Mouse (Mus musculus) heart, adult 2 months (tissue): ENCODE results near the gene Tmprss12.

Source experiments
- CTCF ChIP-seq: fragments of 200-600 bp; IDR thresholded peaks from 2 replicates; pipeline ENCODE4 v1.8.1; 2022; ENCODE audit warnings: antibody characterized with exemption, mild to moderate bottlenecking, moderate library complexity
- EP300 ChIP-seq: fragments of 200-500 bp; IDR thresholded peaks from 2 replicates; pipeline ENCODE4 v1.6.1; 2011; ENCODE audit warnings: low read depth, low read length, control low read depth; ENCODE audit not compliant: insufficient read depth

- no peak for TF ChIP-seq CTCF
- TF ChIP-seq EP300 = no peak
Measured at GRCm38 (mm10) chr15:100290858-100291257, 10.2 kb downstream of the Tmprss12 start.
